Mouse (Mus musculus) cerebellum, postnatal 36 days (tissue): Measurements from ENCODE around the gene Zbed4.
"Not testable (repeated sequence)": the region's sequence is repeated elsewhere in the genome, so short reads cannot be mapped to it uniquely, and the experiment has no call there.

ENCODE experiments used
- DNase-seq, 2 experiments: peaks; one replicate each; pipeline ENCODE4 v3.0.0; 2021 to 2022; ENCODE audit warnings: mixed read lengths in 2 of 2

Gene Zbed4

GRCm38 (mm10) chr15:88751564-88752402 lies at the start of gene Zbed4:
Gene Zbed4, plus strand, starts transcription at chr15:88751660.
- DNase-seq, result peak in 1 of 2 experiments; percentile 43

DNA sequence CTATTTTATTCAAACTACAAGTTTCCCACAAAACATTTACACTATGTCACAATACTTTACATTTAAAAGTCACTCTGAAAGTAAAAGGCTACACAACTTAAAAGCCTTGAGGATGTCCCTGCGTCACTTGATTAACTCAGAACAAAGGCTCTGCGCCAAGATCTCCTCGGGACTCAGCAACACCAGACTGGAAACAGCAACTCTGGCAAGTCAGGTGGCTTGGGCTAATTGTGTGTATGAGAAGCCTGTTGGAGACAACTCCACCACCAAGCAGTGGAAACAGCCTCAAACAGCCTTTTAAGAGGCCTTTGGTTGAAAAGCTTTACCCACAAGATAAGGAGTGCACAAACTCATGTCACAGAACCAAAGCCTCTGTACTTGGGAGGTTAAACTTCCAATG lies 49.0 kb upstream of the Zbed4 start:
- peak in 1 of 2 experiments; percentile 37 for DNase-seq

- no peak for DNase-seq
These were observed 47.2 kb upstream of the Zbed4 start for GRCm38 (mm10) chr15:88704284-88704683.

GRCm38 (mm10) chr15:88706320-88706719 lies 45.1 kb upstream of the Zbed4 start:
- DNase-seq, result no peak

GRCm38 (mm10) chr15:88706987-88707386 lies 44.5 kb upstream of the Zbed4 start:
- DNase-seq, result not testable (repeated sequence)

DNA sequence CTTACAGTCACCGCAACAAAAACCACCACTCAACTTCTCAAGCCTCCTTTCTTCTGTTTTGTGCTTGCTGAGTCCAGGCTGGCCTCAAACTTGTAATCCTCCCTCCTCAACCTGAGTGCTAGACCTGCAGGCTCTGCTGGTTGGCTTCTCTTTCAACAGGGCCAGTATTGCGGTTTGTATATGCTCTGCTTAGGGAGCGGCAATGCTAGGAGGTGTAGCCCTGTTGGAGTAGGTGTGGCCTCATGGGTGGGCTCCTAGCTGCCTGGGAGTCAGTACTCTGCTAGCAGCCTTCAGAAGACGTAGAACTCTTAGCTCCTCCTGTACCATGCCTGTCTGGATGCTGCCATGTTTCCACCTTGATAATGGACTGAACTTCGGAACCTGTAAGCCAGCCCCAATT lies 43.3 kb upstream of the Zbed4 start:
- no peak for DNase-seq

DNA sequence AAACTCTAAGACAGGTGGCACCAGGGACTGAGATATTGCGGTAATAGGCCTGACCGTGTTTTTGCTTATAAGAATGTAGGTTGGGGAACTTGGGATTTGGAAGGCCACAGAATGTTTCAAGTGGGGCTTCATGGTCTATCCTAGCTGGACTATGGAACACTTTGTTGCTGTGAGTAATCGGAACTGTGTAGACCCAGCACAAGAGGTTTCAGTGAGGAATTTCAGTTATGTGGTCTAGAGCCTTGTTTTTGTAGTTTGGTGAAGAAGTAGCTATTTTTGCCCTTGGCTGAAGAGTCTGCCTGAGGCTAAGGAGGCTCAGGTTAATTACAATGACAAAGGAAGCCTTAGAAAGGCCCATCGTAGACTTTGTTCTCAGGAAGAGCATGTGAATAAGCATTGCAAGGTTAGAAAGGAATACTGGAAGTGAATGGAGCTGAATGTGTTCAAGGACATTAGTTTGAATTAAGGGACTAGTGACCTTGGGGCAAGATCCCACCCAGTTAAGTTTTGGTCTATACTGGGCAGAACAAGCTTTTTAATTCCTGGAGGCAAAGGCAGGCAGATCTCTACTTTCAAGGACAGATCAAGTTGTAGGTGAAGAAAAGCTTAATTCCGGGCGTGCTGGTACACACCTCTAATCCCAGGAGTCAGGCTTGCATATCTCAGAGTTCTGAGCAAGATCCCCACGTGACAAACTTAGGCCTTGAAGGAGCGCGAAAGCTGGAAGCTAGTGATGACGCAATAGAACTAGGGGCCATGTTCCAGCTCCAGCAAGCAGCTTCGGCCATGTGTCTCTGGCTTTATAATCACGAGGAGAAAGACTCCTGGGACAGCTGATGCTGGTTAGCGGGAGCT lies 42.6 kb upstream of the Zbed4 start:
- no peak for DNase-seq

DNA sequence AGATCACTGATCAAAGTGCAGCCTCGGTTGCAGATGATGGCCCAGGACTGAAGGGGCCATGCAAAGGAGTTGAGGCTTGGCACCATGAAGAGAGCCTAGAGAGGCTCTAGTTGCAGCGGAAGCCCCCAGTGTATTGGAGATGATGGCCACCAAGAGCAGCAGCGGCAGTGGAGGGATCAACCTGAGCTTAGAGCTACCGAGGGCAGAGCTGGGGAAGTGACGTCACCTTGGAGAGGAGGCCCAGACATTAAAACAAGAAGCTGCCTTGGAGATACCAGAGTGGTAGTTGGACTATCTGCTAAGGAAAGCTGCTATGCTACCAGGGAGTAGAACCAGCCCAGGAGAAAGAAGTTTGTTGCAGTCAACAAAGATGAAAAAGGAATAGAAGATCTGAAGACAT lies 41.6 kb upstream of the Zbed4 start:
- no peak for DNase-seq

GRCm38 (mm10) chr15:88712501-88712900 lies 39.0 kb upstream of the Zbed4 start:
- no peak for DNase-seq

DNA sequence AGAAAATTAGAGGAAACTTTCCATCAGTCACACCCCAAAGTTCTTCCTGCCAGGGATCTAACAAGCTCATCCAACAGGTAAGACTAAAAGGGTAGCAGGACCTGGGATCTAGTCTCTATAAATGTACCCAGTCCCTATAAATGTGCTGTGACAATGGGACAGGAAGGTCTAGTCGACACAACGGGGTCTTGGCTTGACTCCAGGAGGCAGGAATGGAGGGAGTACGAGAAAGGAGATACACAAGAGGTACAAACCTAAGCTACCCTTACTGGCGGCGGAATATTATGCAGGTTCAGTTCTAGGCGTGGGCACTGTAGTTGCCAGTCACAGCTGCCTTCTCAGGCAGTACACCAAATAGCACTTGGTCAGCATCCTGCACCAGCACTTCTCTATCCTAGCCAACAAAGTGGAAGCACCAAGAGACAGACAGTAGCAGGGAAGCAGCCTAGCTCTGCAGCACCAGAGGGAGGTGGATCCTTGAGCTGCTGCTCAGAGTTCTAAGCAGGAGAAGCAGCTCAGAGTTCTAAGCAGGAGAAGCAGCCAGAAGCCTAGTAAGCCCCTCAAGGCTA lies 37.4 kb upstream of the Zbed4 start:
- no peak for DNase-seq

- DNase-seq, result peak in 1 of 2 experiments; percentile 48
These were observed 35.1 kb upstream of the Zbed4 start for GRCm38 (mm10) chr15:88716350-88716749.

DNA sequence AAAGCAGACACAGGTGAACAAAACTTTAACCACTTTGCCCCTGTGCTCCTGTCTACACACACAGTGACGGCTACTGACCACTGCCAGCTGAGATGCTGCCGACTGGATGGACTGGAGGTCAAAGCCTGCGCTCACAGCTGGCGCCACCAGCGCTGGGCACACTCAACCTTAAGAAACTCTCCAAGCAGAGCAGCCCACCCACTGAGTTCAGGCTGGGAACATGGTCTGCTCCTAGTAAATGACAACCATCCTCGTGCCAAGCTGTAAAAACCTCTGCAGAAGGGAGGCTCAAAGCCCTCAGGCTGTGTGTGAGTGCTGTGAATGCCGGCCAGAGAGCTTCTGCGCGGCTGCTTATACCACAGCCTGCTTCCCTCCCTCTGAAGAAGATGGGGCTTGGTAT lies 34.2 kb upstream of the Zbed4 start:
- DNase-seq, result no peak

DNA sequence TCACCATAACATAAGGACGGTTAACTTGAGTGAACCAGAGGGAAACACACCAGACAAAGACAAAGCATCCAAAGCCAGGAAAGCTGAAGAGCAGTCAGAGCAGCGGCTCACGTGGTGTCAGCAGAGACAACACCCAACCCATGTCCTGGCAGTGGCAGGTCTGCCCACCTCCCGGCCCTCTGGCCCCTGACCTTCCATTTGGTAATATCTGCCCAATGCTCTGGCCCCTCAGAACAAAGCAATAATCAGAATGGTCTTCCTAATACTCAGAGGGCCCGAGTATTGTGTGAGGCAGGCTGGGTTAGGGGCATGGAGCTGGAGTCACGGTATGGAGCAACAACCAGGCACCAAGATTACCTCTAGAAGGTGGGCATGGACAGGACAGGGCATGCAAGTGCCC lies 28.3 kb upstream of the Zbed4 start:
- DNase-seq, result no peak

- DNase-seq, result peak; percentile 77
These were observed 27.1 kb upstream of the Zbed4 start for GRCm38 (mm10) chr15:88724311-88724710.

GRCm38 (mm10) chr15:88725036-88725435 lies 26.4 kb upstream of the Zbed4 start:
- DNase-seq, result peak in 1 of 2 experiments; percentile 46

- DNase-seq, result no peak
These were observed 24.3 kb upstream of the Zbed4 start for GRCm38 (mm10) chr15:88727204-88727603.

GRCm38 (mm10) chr15:88730717-88731116 lies 20.7 kb upstream of the Zbed4 start:
- DNase-seq, result no peak

DNA sequence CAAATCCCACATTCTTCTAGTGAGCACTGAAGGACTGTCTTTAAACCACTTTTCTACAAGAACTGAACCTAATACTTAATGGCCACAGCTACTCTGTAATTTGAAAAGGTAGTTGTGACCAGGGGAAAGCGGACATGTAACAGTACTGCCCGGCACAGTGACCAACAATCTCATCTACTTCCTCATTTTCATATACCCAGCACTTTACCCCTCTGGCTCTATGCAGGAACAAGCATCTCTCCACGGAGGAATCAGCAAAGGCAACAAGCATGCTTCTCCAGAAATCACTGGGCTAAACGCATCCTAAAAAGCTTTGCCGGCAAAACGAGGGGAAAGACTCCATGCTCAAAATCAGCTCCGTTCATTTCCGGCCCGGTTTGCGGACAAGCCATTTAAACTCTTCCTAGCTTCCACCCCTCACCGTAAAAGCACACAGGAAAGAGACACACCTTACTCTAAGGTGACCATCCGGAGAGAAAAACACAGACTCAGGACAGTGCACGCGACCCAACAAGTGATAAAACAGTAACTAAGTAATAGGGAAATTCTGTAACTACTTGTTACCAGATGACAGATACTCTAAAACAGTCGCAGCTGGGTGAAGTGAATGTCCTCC lies 18.9 kb upstream of the Zbed4 start:
- DNase-seq, result no peak

DNA sequence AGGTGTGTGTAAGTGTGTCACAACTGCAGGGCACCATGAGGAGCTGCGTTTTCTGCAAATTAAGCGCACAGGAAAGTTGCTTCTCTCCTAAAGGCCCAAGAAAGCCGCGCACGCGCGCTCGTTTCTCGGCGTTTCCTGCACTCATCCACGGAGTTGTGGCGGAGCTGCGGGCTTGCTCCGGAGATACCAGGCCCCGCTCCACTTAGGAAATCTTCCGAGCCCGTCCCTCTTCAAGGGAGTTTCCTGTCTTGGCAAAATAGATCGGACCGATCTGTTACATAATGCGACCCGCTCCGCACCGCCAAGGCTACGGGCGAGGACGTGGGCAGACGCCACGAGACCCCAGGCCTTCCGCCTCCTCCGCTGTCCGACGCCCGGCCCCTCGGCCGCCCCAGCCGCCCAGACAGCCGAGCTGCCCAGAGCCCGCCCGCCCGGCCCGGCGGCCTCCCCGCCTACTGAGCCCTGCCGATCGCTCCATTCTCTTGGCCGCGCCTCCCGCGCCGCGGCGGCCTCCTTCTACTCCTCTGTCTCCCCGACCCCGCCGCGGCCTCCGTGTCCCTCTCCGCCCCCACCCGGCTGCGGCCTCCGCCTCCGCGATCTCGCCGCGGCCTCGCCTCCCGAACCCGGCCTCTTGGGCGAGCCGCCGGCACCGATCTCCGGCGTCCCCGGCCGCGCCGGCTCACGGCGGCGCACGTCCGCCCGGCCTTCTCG lies 18.3 kb upstream of the Zbed4 start:
- DNase-seq, result peak; percentile 63 to 66

DNA sequence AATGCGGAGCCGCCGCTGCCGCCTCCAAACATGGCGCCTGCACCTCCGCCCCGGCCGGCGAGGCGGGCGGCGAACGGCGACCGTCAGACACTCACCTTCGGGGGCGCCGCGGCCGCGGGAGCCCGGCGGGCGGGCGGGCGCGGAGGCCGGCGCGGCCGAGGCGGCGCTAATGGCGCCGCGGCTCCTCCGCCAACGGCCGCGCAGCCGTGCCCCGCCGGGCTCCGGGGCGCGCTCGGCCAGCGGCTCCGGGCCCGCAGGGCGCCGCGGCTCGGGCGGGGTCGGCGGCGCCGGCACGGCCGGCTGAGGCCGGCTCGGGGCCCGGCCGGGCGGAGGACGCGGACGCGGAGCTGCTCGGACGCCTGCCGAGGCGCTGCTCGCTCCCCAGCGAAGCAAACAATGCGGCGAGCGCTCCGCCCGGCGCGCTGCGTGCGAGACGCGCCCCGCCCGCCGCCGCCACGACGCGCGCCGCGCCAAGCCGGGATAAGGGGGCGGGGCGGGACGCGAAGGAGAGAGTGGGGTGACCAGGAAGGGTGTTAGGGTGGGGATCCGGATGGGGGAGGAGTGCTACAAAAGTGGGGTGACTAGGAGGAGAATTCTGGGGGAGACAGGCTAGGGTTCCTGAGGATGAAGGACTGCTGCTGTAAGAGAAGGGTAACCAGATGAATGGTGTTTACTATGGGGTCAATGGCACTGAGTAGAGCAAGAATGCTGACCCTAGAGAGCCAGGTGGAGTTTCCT lies 17.5 kb upstream of the Zbed4 start, which contains the start of gene Brd1:
Gene Brd1 (minus strand): TSS at position 400 of the 738 bp plus-strand sequence.
- DNase-seq, result peak; percentile 81 to 89

- no peak for DNase-seq
These were observed 15.3 kb upstream of the Zbed4 start for GRCm38 (mm10) chr15:88736166-88736565.
